Mouse (Mus musculus): ENCODE measurements at regions not wholly inside any gene's neighbourhood (a gene's known extent, or its start where the extent isn't known, plus 50 kb on each side); places are given as distances from the start of the nearest gene placed in this dataset.
"Not testable (repeated sequence)": the region's sequence is repeated elsewhere in the genome, so short reads cannot be mapped to it uniquely, and the experiment has no call there.

DNA sequence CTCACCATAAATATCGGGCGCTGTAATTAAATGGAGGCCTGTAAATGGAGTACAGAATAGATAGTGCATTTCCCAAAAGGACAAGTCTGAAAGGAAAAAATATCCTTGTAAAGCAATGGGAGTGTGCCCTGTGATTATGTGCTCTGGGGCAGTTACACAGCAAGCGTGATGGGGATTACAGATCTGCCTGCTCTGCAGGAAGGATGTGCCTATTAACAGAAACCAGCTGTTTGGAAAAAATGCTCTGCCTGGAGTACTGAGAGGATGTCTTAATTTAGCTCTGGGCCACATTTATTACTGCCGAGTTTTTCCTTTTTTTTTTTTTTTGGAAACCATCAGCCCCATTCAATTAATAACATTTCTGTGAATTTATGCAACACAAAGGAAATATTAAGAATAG is 344.9 kb upstream of the Tpk1 start:
- H3K36me3 ChIP-seq, result no peaks in the 10 kb centered on the region
- no peak overlapping the region for H3K9ac ChIP-seq
- H3K27me3 ChIP-seq, result no peaks in the 10 kb centered on the region
- H3K27ac ChIP-seq (replicated peaks), result no peak overlapping the region
- no peak overlapping the region for H3K4me2 ChIP-seq (replicated peaks)
- ATAC-seq (ENCODE audit: insufficient number of reproducible peaks, low FRiP score, low TSS enrichment, low read depth), result 0 out of 2 replicates have a peak, but pooled peaks have one; percentile 39
- 37% methylated on average over 4 of the region's 4 CpGs for WGBS
- H3K9me3 ChIP-seq (replicated peaks), result no peaks in the 10 kb centered on the region
- H3K4me3 ChIP-seq (replicated peaks), result no peak overlapping the region
- H3K4me1 ChIP-seq, result no peaks in the 10 kb centered on the region

DNA sequence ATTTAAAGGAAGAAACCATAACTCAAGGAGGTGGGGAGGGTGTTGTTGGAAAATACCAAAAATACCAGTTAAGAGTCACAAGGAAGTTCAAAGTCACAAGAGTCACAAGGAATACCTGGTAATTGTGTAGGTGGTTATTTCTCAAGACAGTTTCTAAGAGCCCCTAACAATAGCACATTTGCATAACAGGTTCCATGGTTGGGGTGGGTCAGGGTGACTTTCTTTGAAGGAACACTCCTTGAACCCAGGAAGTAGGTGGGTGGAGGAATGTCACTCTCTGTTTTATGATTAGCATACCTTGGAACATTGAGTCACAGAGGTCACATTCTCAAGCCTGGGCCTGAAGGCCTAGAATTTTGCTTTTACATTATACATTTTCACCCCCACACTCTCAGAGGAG is 341.1 kb upstream of the Tpk1 start:
- not testable (repeated sequence) for H3K4me2 ChIP-seq (replicated peaks); ATAC-seq (ENCODE audit: insufficient number of reproducible peaks, low FRiP score, low TSS enrichment, low read depth); H3K9ac ChIP-seq; H3K9me3 ChIP-seq (replicated peaks); H3K27me3 ChIP-seq; H3K27ac ChIP-seq (replicated peaks); H3K36me3 ChIP-seq; H3K4me1 ChIP-seq; H3K4me3 ChIP-seq (replicated peaks)

Measured in embryonic facial prominence, embryonic 15.5 days (tissue).